Mouse (Mus musculus) heart, postnatal 36 days (tissue): ENCODE measurements around the gene Dnah6. TPM values are rescaled to one million over a fixed set of nuclear protein-coding genes. Genes with fewer than 3 reads are reported as not detected.

ENCODE experiments used
- DNase-seq, 2 experiments: peaks; one replicate each; pipeline ENCODE4 v3.0.0; 2021 to 2022
- intact Hi-C: fragments of 180-260 bp; cut with DNase I; formaldehyde crosslinking; loops from one replicate; pipeline ENCODE4 v1.15.1; 2025
- total RNA-seq, 2 experiments: library from RNA; stranded (reverse); gene quantifications; 2 replicates each; pipeline ENCODE4 v1.2.3; 2021

Dnah6 gene
- total RNA-seq, 2 experiments from 2014 or later, result 0.08 to 0.11 TPM

GRCm38 (mm10) chr6:72982506-72982905 lies 238.9 kb downstream of the Dnah6 start:
- DNase-seq, result no peak
- intact Hi-C loops, result no loop called here

- DNase-seq, result peak; percentile 21 to 25
- intact Hi-C loops, result loop anchor here (2.0 kb wide), 1 partner anchor 23 kb away; the partner anchor contains the start of gene Tmsb10
Observed at GRCm38 (mm10) chr6:72981851-72982250, 239.6 kb downstream of the Dnah6 start.

GRCm38 (mm10) chr6:72981124-72981651 lies 240.3 kb downstream of the Dnah6 start:
- peak; percentile 49 to 65 for DNase-seq
- intact Hi-C loops, result loop anchor here (2.0 kb wide), 1 partner anchor 22 kb away; the partner anchor contains the start of gene Tmsb10

GRCm38 (mm10) chr6:72976866-72977265 lies 244.6 kb downstream of the Dnah6 start:
- no peak for DNase-seq
- intact Hi-C loops, result no loop called here

GRCm38 (mm10) chr6:72971074-72971473 lies 250.4 kb downstream of the Dnah6 start:
- intact Hi-C loops, result no loop called here
- DNase-seq, result no peak

- DNase-seq, result no peak
Observed at GRCm38 (mm10) chr6:72969787-72970186, 251.7 kb downstream of the Dnah6 start.

More at GRCm38 (mm10) chr6:72969787-72970186, 251.7 kb downstream of the Dnah6 start:
- intact Hi-C loops, result no loop called here

Other genes starting within 250 kb of the Dnah6 start
- 100 to 1,000 TPM; 540 to 568 TPM for gene Suclg1, start 26.7 kb upstream of the Dnah6 start, total RNA-seq
- not detected for gene 4931417E11Rik, start 248.0 kb upstream of the Dnah6 start, total RNA-seq